Mouse (Mus musculus) heart, adult 11 months (tissue): ENCODE data around the gene Mrps27.

ENCODE experiments used
- DNase-seq: peaks from one replicate; pipeline ENCODE4 v3.0.0; 2022

Gene Mrps27

GRCm38 (mm10) chr13:99352758-99353489 is 8.3 kb downstream of the Mrps27 start:
- peak; percentile 100 for DNase-seq

GRCm38 (mm10) chr13:99353490-99353851 is 8.9 kb downstream of the Mrps27 start:
- DNase-seq: no peak

GRCm38 (mm10) chr13:99355072-99355471 is 10.5 kb downstream of the Mrps27 start:
- peak; percentile 61 for DNase-seq

- DNase-seq: peak; percentile 81
Observed at GRCm38 (mm10) chr13:99355861-99356260, 11.3 kb downstream of the Mrps27 start.

DNA sequence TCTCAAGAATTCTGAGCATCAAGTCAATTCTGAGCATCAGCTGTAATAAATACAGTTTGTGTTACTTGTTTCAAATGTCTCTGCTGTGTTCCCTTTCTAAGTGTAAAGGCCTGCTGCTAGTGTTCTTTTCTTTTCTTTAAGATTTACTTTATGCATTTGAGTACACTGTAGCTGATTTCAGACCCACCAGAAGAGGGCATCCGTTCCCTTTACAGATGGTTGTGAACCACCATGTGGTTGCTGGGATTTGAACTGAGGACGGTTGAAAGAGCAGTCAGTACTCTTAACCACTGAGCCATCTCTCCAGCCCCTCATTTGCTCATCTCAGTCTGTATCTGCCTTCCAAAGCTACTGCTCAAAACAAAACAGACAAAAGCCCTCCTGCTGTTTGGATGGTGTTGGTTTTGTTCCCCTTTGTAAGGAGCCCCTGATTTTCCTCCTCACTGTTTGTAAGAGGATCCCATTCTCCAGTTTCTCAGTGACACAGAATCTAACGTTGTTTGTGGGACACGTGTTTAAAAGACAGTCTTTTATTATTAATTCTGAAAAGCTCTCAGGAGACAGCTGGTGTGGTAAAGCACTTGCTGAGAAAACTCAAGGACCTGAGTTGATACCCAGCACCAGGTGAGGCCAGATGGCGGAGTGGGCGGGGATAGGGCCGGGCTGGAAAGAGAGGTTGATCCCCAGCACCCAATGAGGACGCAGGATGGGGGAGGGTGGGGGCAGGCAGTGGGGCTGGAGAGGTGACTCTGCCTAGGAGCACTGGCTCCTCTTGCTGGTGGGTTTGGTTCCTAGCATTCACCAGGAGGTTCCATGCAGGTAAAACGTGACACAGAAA is 12.1 kb downstream of the Mrps27 start:
- peak; percentile 89 for DNase-seq

- DNase-seq: peak; percentile 69
Observed at GRCm38 (mm10) chr13:99358921-99359320, 14.3 kb downstream of the Mrps27 start.

DNA sequence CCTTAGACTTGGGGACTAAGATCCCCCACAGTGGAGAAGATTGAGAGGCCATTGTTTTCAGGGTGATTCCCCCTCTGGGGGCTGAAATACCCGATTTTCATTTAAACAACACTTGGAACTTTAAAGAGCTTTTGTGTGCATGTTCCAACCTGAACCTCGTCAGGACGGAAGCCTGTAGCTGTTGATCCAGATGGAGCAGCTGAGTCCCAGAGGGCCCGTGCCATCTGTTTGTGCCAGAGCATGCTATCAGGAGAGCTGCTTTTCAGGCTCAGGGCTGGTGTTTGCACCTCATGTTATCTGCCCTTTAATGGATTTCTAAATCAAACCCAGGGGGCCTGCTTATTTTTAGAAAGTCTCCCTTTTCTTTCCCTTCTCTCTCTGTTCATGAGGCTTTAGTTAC is 19.3 kb downstream of the Mrps27 start:
- DNase-seq: peak; percentile 79

DNA sequence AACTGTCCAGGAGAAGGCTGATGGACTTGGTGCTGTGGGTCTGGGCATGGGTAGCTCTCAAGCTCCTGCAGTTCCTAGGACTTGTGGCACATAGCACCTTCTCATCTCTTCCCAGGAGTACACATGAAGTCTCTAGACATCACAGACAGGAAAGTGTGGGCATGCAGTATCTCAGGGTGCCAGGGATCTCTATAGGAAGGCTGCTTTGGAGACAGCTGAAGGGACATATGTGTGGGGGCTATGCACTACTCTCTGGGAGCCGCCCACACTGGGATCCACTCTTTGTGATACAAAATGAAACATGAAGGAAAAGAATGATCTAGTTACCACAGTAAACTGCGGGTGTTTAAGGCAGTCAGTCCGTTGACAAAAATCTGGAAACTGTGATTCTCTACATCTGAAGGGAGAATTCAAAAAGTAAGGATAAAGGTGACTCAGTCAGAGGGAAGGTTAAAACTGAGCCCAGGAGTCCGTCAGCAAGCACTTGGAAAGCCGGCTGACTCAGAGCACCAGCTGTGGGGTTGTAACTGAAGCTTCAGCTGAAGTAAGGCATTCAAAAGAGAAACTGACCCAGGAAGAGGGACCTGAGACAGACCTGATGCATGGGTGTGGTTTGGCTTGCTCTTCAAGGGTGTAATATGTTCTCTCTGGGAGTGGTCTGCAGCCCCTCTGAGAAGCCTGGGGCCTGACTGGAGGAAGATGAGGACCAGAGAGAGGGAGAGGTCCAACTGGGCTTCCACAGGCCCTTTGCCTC is 22.0 kb downstream of the Mrps27 start:
- DNase-seq: peak; percentile 66

DNA sequence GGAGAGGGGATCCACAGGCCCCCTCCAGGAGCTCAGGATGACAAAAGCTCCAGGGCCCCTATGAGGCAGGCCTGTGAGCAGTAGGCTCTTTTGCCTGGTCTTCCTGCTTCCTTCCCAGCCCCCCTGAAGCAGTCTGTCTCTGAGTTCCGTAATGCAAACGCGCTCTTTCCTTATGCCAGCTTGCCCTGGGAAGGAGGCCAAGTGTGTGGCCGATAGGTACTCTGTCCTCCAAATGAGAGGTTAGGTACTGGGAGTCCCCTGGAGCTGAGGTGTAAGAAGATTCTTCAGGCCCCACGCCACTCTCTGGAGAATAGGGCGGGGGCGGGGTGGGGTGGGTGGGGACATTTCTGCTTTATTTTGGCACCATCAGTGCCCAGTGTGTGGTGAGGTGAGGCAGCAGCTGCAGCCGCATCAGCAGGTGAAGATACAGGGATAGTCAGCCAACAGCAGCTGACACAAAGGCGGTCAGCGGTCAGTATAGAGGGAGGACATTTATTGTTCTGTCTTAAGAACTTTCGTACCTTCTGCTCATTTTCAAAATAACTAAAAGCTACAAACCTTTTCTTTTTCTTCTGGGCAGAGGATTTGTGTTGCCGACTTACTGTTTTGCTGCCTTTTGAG is 23.1 kb downstream of the Mrps27 start:
- peak; percentile 92 for DNase-seq

DNA sequence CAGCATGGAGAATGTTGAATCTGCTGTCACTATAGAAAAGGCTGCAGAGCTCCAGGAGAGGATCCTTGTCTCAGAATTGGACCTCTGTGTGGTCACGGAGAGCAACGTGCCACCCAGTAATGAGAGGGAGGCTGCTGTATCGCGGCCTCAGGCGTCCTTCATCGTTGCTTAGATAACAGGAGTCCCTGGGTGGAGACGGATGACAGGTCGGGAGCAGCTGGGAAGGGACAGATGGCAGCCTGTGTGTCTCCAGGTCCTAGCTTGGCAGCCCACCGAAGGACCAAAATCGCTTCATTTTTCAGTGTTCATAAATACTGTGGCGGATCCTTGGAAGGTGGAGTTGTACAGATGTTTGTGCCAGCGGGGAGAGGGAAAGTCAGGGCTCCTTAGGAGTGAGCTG is 24.5 kb downstream of the Mrps27 start:
- peak; percentile 88 for DNase-seq

DNA sequence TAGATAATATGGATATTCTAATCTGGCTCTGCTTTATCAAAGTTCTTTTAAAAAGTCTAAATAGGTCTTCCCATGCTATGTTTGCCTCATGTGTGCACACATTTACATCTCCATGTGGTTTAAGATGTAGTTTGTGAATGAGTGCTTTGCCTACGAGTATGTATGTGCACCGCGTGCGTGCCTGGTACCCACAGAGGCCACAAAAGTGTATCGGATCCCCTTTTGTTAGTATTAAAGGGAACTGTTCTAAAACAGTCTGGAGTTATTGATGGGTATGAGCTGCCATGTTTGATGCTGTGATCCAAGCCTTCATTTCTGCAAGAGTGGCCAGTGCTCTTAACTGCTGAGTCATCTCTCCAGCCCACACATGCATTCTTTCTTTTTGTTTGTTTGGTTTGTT is 26.7 kb downstream of the Mrps27 start:
- DNase-seq: peak; percentile 15

GRCm38 (mm10) chr13:99373684-99374083 is 29.1 kb downstream of the Mrps27 start:
- peak; percentile 55 for DNase-seq

- DNase-seq: peak; percentile 77
Observed at GRCm38 (mm10) chr13:99374191-99374590, 29.6 kb downstream of the Mrps27 start.

DNA sequence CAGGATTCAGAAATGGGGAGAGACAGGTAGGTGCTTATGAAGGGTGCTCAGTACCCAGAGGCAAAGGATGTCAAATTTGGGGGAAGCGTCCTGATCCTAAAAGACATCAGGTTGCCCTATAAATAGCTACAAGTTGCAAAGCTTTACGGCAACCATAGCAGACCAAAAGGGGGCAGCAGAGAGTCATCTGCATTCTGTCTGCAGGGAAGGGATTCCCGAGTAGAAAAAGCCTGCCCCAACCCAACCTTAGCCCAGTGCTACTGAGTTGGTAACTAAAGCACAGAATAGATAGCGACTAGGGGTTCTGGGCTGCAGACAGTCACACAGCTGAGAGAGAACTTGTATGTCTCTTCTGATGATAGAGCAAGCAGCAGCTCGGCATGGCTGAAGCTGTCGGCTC is 31.0 kb downstream of the Mrps27 start:
- peak; percentile 94 for DNase-seq

DNA sequence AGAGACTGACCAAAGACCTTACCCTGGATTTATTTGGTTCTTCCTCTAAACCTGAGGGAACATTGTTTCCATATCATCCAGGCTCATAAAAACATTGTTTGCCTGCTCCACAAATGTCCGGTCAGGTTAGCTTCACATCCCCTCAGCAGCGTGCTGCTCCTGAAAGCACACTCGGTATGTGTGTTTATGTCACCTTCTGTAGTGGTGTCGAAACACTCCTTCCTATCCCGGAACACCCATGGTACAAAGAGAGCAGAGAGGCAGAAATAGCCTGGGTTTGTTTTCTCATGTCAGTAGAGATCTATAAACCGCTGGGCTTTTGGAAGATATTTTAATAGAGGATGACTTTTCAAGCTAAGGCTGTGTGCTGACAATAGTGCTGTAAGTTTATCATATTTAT is 32.5 kb downstream of the Mrps27 start:
- DNase-seq: peak; percentile 73

- DNase-seq: peak; percentile 79
Observed at GRCm38 (mm10) chr13:99378223-99378622, 33.6 kb downstream of the Mrps27 start.

DNA sequence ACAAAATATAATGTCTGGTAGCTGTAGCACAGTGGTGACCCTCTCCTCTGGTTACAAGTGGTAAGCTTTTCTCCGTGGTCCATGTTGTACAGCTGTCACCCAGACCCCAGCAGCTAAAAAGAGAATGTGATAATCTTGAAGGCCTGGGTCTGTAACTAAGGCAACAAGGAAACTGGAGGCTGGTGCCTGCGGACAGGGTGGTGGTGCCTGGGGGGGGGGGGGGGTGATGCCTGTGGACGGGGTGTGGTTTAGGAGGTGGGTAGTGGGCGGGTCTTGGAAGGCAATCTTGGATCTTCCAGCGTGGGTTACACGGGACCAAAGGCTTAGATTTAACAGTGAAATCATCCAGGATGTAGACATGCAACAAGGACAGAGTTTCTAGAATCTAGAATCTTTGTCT is 37.8 kb downstream of the Mrps27 start:
- DNase-seq: peak; percentile 70

DNA sequence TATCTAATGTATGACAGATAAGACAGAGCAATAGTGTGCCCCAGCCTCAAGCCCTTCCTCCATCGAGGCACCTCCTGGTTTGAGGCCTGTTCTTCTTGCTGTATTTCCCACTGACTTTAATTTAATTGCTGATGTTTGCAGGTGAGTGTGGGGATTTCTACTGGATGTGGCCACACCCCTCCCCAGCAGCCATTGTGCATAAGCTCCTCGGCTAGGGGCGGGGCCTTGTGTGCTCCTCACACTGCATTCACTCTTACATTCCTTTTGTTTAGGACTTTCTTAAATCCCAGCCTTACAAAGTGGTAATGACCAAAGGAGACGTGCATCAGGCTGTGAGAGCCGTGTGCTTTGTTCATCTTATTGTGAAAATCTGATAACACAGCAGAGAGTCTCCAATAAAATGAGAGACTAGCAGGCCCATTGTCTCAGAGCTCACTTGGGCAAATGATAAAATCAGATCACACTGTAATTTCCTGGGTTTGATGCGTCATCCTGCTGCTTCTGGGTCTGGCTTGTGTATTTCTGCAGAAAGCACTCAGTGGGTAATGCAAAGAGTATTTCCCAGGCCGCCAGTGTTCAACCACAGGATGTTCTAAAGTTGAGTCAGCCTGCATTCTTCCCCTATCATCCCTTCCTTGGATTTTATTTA is 40.1 kb downstream of the Mrps27 start:
- DNase-seq: peak; percentile 96

- DNase-seq: no peak
Observed at GRCm38 (mm10) chr13:99385911-99386310, 41.3 kb downstream of the Mrps27 start.

- peak; percentile 90 for DNase-seq
Observed at GRCm38 (mm10) chr13:99386341-99386740, 41.8 kb downstream of the Mrps27 start.

DNA sequence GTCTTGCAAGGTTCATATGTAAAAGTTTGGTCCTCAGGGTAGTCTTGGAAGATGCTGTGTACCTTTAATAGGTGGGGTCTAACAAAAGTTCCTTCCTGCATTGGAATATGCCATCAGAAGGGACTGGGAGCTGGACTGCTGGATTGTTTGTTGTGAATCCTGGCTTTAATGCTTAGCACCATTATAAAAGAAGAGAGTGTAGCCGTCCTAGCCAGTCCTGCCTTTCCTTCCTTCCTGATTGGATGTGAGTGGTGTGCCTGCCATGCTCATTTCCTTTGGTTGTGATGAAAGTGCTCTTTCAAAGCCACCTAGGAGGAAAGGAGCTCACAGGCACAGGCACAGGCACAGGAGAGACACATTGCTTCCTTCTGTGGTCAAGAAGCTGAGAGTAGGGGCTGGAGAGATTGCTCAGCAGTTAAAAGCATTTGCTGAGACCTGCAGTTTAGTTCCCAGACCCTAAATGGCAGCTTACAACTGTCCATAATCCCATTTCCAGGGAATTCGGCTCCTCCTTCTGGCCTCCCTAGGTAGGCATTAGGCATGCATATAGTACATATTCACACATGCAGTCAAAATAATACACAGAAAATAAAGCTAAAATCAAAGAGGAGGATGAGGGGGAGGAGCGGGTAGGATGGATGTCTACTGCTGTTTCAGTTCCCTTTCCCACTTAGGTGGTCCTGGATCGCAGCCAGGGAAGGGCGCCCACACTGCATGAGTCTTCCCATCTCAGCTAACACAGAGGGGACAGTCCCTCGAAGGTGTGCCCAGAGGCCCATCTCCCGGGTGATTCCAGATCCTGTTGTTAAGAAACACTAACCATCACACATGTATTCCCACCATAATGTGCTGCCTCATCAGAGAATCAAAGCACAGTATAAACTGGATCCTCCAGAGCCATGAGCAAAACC is 43.6 kb downstream of the Mrps27 start:
- DNase-seq: peak; percentile 90
